Mouse (Mus musculus) embryonic fibroblast, embryonic 13.5 days (primary cell): ENCODE measurements at regions not wholly inside any gene's neighbourhood (a gene's known extent, or its start where the extent isn't known, plus 50 kb on each side); places are given as distances from the start of the nearest gene placed in this dataset.

Experiments used
- H3K27ac ChIP-seq: 2 replicates; pipeline ENCODE4 v1.5.1; 2012; ENCODE audit warnings: low read length, control low read depth, inconsistent platforms; ENCODE audit not compliant: insufficient read depth
- H3K4me1 ChIP-seq: 2 replicates; pipeline ENCODE4 v1.6.1; 2011; ENCODE audit warnings: low read length; ENCODE audit not compliant: control insufficient read depth, insufficient read depth
- H3K4me3 ChIP-seq: 2 replicates; pipeline ENCODE4 v1.5.1; 2011; ENCODE audit warnings: mild to moderate bottlenecking, control low read depth, low read length; ENCODE audit not compliant: insufficient read depth
- CTCF ChIP-seq: IDR thresholded peaks from 2 replicates; pipeline ENCODE4 v1.5.1; 2011; ENCODE audit warnings: mild to moderate bottlenecking, control low read depth, low read length, moderate library complexity, borderline replicate concordance; ENCODE audit not compliant: insufficient read depth
- POLR2A ChIP-seq: IDR thresholded peaks from 2 replicates; pipeline ENCODE4 v1.6.1; 2011; ENCODE audit warnings: low read depth, mild to moderate bottlenecking, control low read depth, low read length, moderate library complexity

DNA sequence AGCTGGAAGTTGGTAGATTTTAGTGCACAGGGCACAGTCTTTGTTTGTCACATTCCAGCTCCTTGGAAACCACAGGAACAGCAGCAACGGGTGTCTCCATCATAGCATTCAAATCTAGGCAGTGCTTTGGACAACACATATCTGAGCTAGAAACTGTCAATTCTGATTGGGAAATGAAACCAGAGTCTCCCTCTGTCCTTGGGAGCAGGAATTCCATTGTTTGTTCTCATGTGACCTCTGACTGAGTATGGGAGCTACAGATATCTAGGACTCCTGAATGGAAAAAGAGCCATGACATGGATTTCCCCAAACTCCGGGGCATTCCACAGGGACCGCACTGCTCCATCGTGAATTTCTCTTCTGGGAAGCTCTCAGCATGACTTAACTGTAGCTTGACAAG is 205.5 kb upstream of the Rasgrp1 start:
- Histone ChIP-seq H3K4me3 (no peak overlapping the region), H3K4me1 (peaks cover 3% of the 10 kb centered on the region; the same call in 1 of the 2 replicates), H3K27ac (peak overlapping the region; percentile 48; the same call in 1 of the 2 replicates)
- TF ChIP-seq POLR2A = no peak
- TF ChIP-seq CTCF = no peak

DNA sequence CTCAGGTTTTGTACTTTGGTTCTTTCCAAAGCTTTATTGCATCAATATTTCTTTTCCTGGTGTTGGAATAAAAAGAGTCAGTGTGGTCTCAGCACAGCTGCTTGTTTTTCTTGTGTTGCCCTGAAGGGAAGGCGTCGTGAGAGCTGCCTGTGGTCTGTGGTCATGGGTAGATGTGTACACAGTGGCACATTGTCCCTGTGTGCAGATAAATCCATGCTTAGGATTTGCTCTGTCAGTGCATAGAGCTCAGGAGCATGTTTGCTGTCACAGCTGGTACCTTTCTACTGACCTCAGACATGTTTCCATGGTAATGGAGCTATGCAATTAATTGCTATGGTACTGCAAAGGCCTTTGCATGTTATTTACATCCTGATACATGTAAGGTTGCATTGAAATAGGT is 213.5 kb upstream of the Rasgrp1 start:
- no peak overlapping the region for H3K4me3 ChIP-seq
- no peak for TF ChIP-seq CTCF
- TF ChIP-seq POLR2A = no peak
- no peak overlapping the region for H3K27ac ChIP-seq
- H3K4me1 ChIP-seq = peaks cover 3% of the 10 kb centered on the region; the same call in 1 of the 2 replicates

DNA sequence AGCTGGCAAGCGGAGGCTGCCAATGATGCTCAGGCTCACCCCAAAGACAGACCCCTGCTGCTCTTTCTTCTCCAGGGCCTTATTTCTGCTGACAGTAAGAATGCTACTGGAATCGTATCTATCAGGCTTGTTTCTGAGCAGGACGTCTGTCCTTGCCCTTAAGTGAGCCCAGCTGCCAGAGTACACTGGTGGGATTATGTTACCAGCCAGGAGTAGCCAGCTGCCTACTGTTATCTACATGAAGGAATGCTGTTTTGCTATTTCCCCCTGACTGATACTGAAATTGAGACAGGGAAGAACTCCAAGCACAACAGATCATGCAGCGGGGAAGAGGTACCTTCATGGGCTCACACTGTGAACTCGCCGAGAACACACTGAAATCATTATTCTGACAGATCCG is 228.2 kb upstream of the Rasgrp1 start:
- Histone ChIP-seq H3K27ac (no peak overlapping the region), H3K4me3 (no peak overlapping the region), H3K4me1 (peaks cover under 1% of the 10 kb centered on the region)
- TF ChIP-seq POLR2A (no peak), CTCF (no peak)

GRCm38 (mm10) chr2:117587381-117587780 is 244.6 kb upstream of the Rasgrp1 start:
- Histone ChIP-seq H3K4me3 (no peak overlapping the region), H3K27ac (peak overlapping the region; percentile 23; the same call in 1 of the 2 replicates), H3K4me1 (no peaks in the 10 kb centered on the region)
- TF ChIP-seq CTCF (no peak), POLR2A (no peak)

GRCm38 (mm10) chr2:117595028-117595427 is 252.2 kb upstream of the Rasgrp1 start:
- TF ChIP-seq POLR2A (no peak), CTCF (no peak)
- H3K4me1 ChIP-seq = peaks cover 11% of the 10 kb centered on the region
- no peak overlapping the region for H3K27ac ChIP-seq
- no peak overlapping the region for H3K4me3 ChIP-seq

- TF ChIP-seq POLR2A (no peak), CTCF (no peak)
- peak overlapping the region; percentile 100 for H3K27ac ChIP-seq
- H3K4me3 ChIP-seq = no peak overlapping the region
- H3K4me1 ChIP-seq = peaks cover 11% of the 10 kb centered on the region
These were observed 254.8 kb upstream of the Rasgrp1 start for GRCm38 (mm10) chr2:117597573-117597972.

DNA sequence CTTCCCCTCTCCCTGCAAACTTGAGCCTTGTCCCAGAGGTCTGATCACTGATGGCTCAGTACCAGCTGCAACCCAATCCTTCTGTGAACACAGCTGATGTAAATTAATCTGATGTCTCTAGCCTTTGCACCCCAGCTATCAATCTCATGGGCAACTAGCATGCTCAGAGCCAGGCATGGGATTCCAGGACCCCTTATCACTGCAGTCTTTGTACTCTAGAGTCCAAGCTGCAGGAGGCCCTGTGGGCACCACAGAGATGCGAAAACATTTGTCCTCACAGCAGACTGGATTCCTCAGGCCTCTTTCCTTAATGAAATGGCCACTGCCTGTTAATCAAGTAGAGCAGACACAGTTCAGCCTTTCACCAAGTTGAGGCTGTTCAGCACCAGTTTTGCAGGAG is 272.0 kb upstream of the Rasgrp1 start:
- no peak overlapping the region for H3K4me3 ChIP-seq
- H3K27ac ChIP-seq = no peak overlapping the region
- TF ChIP-seq POLR2A = no peak
- no peak for TF ChIP-seq CTCF
- H3K4me1 ChIP-seq = no peaks in the 10 kb centered on the region

GRCm38 (mm10) chr2:117618063-117618462 is 275.3 kb upstream of the Rasgrp1 start:
- Histone ChIP-seq H3K4me3 (no peak overlapping the region), H3K27ac (no peak overlapping the region), H3K4me1 (no peaks in the 10 kb centered on the region)
- TF ChIP-seq CTCF (no peak), POLR2A (no peak)

DNA sequence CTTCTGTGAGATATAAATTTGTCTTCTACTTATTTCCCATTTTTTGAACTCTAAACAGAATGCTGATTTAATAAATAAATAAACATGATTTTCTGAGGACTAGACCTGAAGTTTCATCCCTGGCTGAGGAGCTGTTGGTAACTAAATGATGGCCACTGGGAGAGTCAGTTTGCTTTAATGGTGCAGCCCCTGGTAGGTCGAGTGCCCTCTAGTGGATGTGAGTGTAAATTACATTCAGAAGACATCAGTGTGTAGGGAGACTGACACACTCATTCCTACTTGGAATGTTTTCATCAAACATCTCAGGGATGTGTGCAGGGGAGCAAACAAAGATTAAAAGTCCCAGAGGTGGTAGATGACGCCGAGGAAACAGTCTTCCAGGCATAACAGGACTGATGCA is 281.2 kb upstream of the Rasgrp1 start:
- no peak overlapping the region for H3K27ac ChIP-seq
- H3K4me1 ChIP-seq = peaks cover 7% of the 10 kb centered on the region
- no peak overlapping the region for H3K4me3 ChIP-seq
- TF ChIP-seq CTCF (peak; percentile 11; the same call in 1 of the 2 replicates), POLR2A (no peak)

- H3K4me1 ChIP-seq = peaks cover 2% of the 10 kb centered on the region
- no peak for TF ChIP-seq POLR2A
- TF ChIP-seq CTCF = no peak
These were observed 292.1 kb upstream of the Rasgrp1 start for GRCm38 (mm10) chr2:117634906-117635305.

GRCm38 (mm10) chr2:117637397-117637796 is 294.6 kb upstream of the Rasgrp1 start:
- TF ChIP-seq POLR2A (no peak), CTCF (no peak)
- H3K4me1 ChIP-seq = peaks cover 2% of the 10 kb centered on the region
- H3K4me3 ChIP-seq = no peak overlapping the region
- H3K27ac ChIP-seq = peak overlapping the region; percentile 23

More at GRCm38 (mm10) chr2:117634906-117635305, 292.1 kb upstream of the Rasgrp1 start:
- H3K27ac ChIP-seq = peak overlapping the region; percentile 99
- H3K4me3 ChIP-seq = no peak overlapping the region
